Mouse (Mus musculus) lung, postnatal 0 days (tissue): ENCODE results near the gene Zfp36l1. TPM values are rescaled to one million over a fixed set of nuclear protein-coding genes. Genes with fewer than 3 reads are reported as not detected.

Experiments
- ATAC-seq: fragments of 200-750 bp; cut with Nextera tagmentation; 2 replicates; pipeline ENCODE4 v1.8.0; 2017; ENCODE audit warnings: moderate library complexity
- DNase-seq: peaks from one replicate; pipeline ENCODE4 v3.0.0-alpha.2; 2016; ENCODE audit warnings: low spot score
- H3K27ac ChIP-seq: fragments of 300-500 bp; sonication (generic); 2 replicates; pipeline ENCODE4 v1.5.1; 2014; ENCODE audit warnings: antibody characterized with exemption, mild to moderate bottlenecking, low read length, mixed read lengths
- H3K27me3 ChIP-seq: fragments of 300-500 bp; sonication (generic); replicated peaks from 2 replicates; pipeline ENCODE4 v1.6.1; 2014; ENCODE audit warnings: low read length, mixed read lengths; ENCODE audit not compliant: insufficient read depth
- H3K36me3 ChIP-seq: fragments of 300-500 bp; sonication (generic); 2 replicates; pipeline ENCODE4 v1.6.1; 2014; ENCODE audit warnings: low read length, mixed read lengths; ENCODE audit not compliant: insufficient read depth
- H3K4me1 ChIP-seq: fragments of 300-500 bp; sonication (generic); 2 replicates; pipeline ENCODE4 v1.6.1; 2014; ENCODE audit warnings: antibody characterized with exemption, low read depth, low read length, mixed read lengths; ENCODE audit not compliant: insufficient read depth
- H3K4me2 ChIP-seq: fragments of 300-500 bp; sonication (generic); replicated peaks from 2 replicates; pipeline ENCODE4 v1.6.1; 2014; ENCODE audit warnings: low read depth, mild to moderate bottlenecking, low read length, moderate library complexity, mixed read lengths
- H3K4me3 ChIP-seq: fragments of 300-500 bp; sonication (generic); 2 replicates; pipeline ENCODE4 v1.5.1; 2014; ENCODE audit warnings: low read depth, low read length
- H3K9ac ChIP-seq: fragments of 300-500 bp; sonication (generic); replicated peaks from 2 replicates; pipeline ENCODE4 v1.6.1; 2014; ENCODE audit warnings: low read depth, mild to moderate bottlenecking
- H3K9me3 ChIP-seq: fragments of 300-500 bp; sonication (generic); 2 replicates; pipeline ENCODE4 v1.6.1; 2016; ENCODE audit warnings: low read length, mixed read lengths
- CTCF ChIP-seq: IDR thresholded peaks from 2 replicates; pipeline ENCODE4 v1.5.1; 2016; ENCODE audit warnings: antibody characterized with exemption, mild to moderate bottlenecking
- EP300 ChIP-seq: IDR thresholded peaks from 2 replicates; pipeline ENCODE4 v1.6.1; 2016; ENCODE audit warnings: antibody characterized with exemption, mild to moderate bottlenecking, control low read depth
- WGBS: fragments of 180-500 bp; shearing (Covaris S2); extraction: QIAGEN DNeasy Blood & Tissue Kit; methylation state at CpG from one replicate; pipeline ENCODE4 v1.1.7; 2014; 5-methylcytosine and 5-hydroxymethylcytosine counted together
- polyA plus RNA-seq: library from polyadenylated mRNA; unstranded; fragments of >200 nt; fragmentation: Nextera tagmentation; extraction: Ambion mirVana; gene quantifications from 2 replicates; pipeline ENCODE4 v1.2.1, GENCODE M21; 2015

Gene Zfp36l1
- polyA plus RNA-seq, 1 experiment from 2014 or later = 123 TPM

- WGBS = 43% methylated on average over 7 of the region's 7 CpGs
- peak; percentile 74 for DNase-seq
- Histone ChIP-seq H3K4me2 (no peak overlapping the region), H3K27ac (peak overlapping the region; percentile 2; the same call in 1 of the 2 replicates), H3K36me3 (no peaks in the 10 kb centered on the region), H3K9me3 (no peaks in the 10 kb centered on the region), H3K4me1 (peaks cover 20% of the 10 kb centered on the region), H3K27me3 (no peaks in the 10 kb centered on the region), H3K9ac (no peak overlapping the region), H3K4me3 (no peak overlapping the region)
- ATAC-seq = peak; percentile 58
- no peak for TF ChIP-seq CTCF
- peak; percentile 16; the same call in 1 of the 2 replicates for TF ChIP-seq EP300
These were observed 49.2 kb downstream of the Zfp36l1 start for GRCm38 (mm10) chr12:80063402-80064150.

- H3K9me3 ChIP-seq = no peaks in the 10 kb centered on the region
- 23% methylated on average over 6 of the region's 6 CpGs for WGBS
- H3K27me3 ChIP-seq = no peaks in the 10 kb centered on the region
- no peak overlapping the region for H3K4me2 ChIP-seq
- H3K9ac ChIP-seq = no peak overlapping the region
- H3K27ac ChIP-seq = peak overlapping the region; percentile 20; the same call in 1 of the 2 replicates
- TF ChIP-seq EP300 (no peak), CTCF (peak; percentile 48)
- no peak overlapping the region for H3K4me3 ChIP-seq
- H3K4me1 ChIP-seq = peaks cover 20% of the 10 kb centered on the region
- DNase-seq (no peak), ATAC-seq (no peak; the same call in 1 of the 2 replicates)
- no peaks in the 10 kb centered on the region for H3K36me3 ChIP-seq
These were observed 50.1 kb downstream of the Zfp36l1 start for GRCm38 (mm10) chr12:80062410-80063401.

- Histone ChIP-seq H3K27ac (no peak overlapping the region), H3K9me3 (no peaks in the 10 kb centered on the region), H3K4me2 (no peak overlapping the region), H3K4me3 (no peak overlapping the region), H3K9ac (no peak overlapping the region), H3K27me3 (no peaks in the 10 kb centered on the region), H3K4me1 (peaks cover 20% of the 10 kb centered on the region), H3K36me3 (no peaks in the 10 kb centered on the region)
- 27% methylated on average over 5 of the region's 5 CpGs for WGBS
- TF ChIP-seq CTCF (no peak), EP300 (no peak)
- DNase-seq (no peak), ATAC-seq (no peak)
These were observed 51.0 kb downstream of the Zfp36l1 start for GRCm38 (mm10) chr12:80061810-80062209.

GRCm38 (mm10) chr12:80060809-80061208, 52.0 kb downstream of the Zfp36l1 start:
- 38% methylated on average over 1 of the region's 1 CpGs for WGBS
- DNase-seq = no peak

GRCm38 (mm10) chr12:80060338-80060737, 52.5 kb downstream of the Zfp36l1 start:
- H3K9ac ChIP-seq = no peak overlapping the region
- WGBS = 54% methylated on average over 9 of the region's 9 CpGs
- no peaks in the 10 kb centered on the region for H3K36me3 ChIP-seq
- no peak overlapping the region for H3K4me2 ChIP-seq
- ATAC-seq = no peak
- H3K27me3 ChIP-seq = no peaks in the 10 kb centered on the region
- H3K4me3 ChIP-seq = no peak overlapping the region
- no peaks in the 10 kb centered on the region for H3K9me3 ChIP-seq
- H3K27ac ChIP-seq = no peak overlapping the region
- peaks cover 20% of the 10 kb centered on the region for H3K4me1 ChIP-seq
- no peak for TF ChIP-seq EP300
- TF ChIP-seq CTCF = no peak
- no peak for DNase-seq

More at GRCm38 (mm10) chr12:80060809-80061208, 52.0 kb downstream of the Zfp36l1 start:
- Histone ChIP-seq H3K4me3 (no peak overlapping the region), H3K4me2 (no peak overlapping the region), H3K4me1 (peaks cover 20% of the 10 kb centered on the region), H3K9me3 (no peaks in the 10 kb centered on the region), H3K36me3 (no peaks in the 10 kb centered on the region), H3K27me3 (no peaks in the 10 kb centered on the region), H3K27ac (no peak overlapping the region), H3K9ac (no peak overlapping the region)
- ATAC-seq = 0 out of 2 replicates have a peak, but pooled peaks have one; percentile 16
- no peak for TF ChIP-seq EP300
- TF ChIP-seq CTCF = no peak

GRCm38 (mm10) chr12:80059773-80060328, 53.0 kb downstream of the Zfp36l1 start:
- WGBS = 39% methylated on average over 5 of the region's 5 CpGs
- Histone ChIP-seq H3K4me2 (no peak overlapping the region), H3K4me3 (no peak overlapping the region), H3K9ac (no peak overlapping the region), H3K4me1 (peaks cover 20% of the 10 kb centered on the region), H3K36me3 (no peaks in the 10 kb centered on the region), H3K27ac (no peak overlapping the region), H3K9me3 (no peaks in the 10 kb centered on the region), H3K27me3 (no peaks in the 10 kb centered on the region)
- ATAC-seq = no peak
- TF ChIP-seq CTCF = no peak
- TF ChIP-seq EP300 = no peak
- DNase-seq = no peak

Other genes starting within 250 kb of the Zfp36l1 start
- 30.0 and 31.0 TPM in 2 replicates for gene Actn1, start 147.4 kb upstream of the Zfp36l1 start, polyA plus RNA-seq